Mouse (Mus musculus) megakaryocyte, embryonic 14.5 days (primary cell): ENCODE data around the gene Cyba.

Experiments used
- FLI1 ChIP-seq: IDR thresholded peaks from 2 replicates; pipeline ENCODE4 v1.6.1; 2012; ENCODE audit warnings: low read length, inconsistent platforms, mixed read lengths
- GATA1 ChIP-seq: IDR thresholded peaks from 3 replicates; pipeline ENCODE4 v1.6.1; 2012; ENCODE audit warnings: mixed read lengths, low read length, inconsistent platforms, borderline replicate concordance

DNA sequence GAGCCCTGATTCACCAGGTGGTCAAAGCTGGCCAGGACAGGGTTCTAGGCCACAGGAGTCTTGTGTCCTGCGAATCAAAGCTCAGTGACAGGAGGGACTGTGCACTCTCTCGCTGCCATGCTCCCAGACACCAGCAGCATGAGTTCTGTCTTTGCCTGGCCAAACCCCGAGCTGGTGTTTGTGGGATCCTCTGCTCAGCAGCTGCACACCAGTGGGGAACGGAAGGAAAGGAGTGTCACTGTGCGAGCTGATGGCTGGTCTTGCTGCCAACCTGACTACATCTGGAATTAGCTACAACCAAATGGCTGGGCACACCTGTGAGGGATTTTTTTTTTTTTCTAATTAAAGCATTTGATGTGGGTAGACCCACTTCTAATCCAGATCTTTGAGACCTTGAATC lies 38.0 kb upstream of the Cyba start:
- TF ChIP-seq GATA1 (no peak), FLI1 (no peak)
